ENCODE assay signal across 7 mouse cellular contexts in the genomic region with DNA sequence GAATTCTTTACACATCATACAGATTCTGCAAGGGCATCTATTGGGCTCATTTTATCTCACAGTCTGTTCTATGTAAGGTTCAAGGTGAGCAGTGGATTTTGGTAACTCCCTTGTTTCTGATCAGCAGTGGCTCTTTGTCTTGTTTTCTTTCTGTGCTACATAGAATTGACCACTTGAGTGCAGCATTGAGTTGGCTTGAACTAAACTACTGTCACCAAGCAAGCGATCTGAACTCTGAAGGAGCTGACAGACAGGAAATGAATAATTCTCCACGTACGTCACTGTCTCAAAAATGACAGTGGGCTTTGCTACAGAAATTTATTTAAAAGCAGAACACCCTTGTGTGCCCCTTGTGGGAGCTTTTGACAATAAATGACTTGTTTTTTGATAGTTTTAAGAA.
DNase-seq lines count a peak whose midpoint lies in the region; ATAC-seq lines count a peak whose summit lies in the region.

No protein-coding gene starts in this region.

- peaks cover 3% of the 10 kb centered on the region; the same call in 1 of the 2 replicates for H3K4me1 ChIP-seq in heart, embryonic 10.5 days
- peaks cover 2% of the 10 kb centered on the region for H3K4me1 ChIP-seq in liver, embryonic 15.5 days (replicated peaks)
- H3K4me1 ChIP-seq in stomach, embryonic 15.5 days, result no peaks in the 10 kb centered on the region

- no peaks in the 10 kb centered on the region for H3K27me3 ChIP-seq in heart, embryonic 10.5 days (ENCODE audit: insufficient read depth, poor library complexity, severe bottlenecking)
- no peaks in the 10 kb centered on the region for H3K27me3 ChIP-seq in liver, embryonic 15.5 days
- no peaks in the 10 kb centered on the region for H3K27me3 ChIP-seq in stomach, embryonic 15.5 days (replicated peaks)

- no peaks in the 10 kb centered on the region for H3K36me3 ChIP-seq in heart, embryonic 10.5 days
- no peaks in the 10 kb centered on the region for H3K36me3 ChIP-seq in liver, embryonic 15.5 days (replicated peaks)
- H3K36me3 ChIP-seq in stomach, embryonic 15.5 days, result no peaks in the 10 kb centered on the region

- H3K27ac ChIP-seq in heart, embryonic 10.5 days, result peak overlapping the region; percentile 62; the same call in 1 of the 2 replicates
- H3K27ac ChIP-seq in liver, embryonic 15.5 days (replicated peaks), result no peak overlapping the region
- no peak overlapping the region for H3K27ac ChIP-seq in stomach, embryonic 15.5 days

- 2% methylated on average over 3 of the region's 3 CpGs for WGBS in heart, embryonic 10.5 days
- 3% methylated on average over 3 of the region's 3 CpGs for WGBS in liver, embryonic 15.5 days (ENCODE audit: insufficient replicate concordance)
- 0% methylated on average over 3 of the region's 3 CpGs for WGBS in stomach, embryonic 15.5 days

- no peak overlapping the region for H3K9ac ChIP-seq in liver, embryonic 15.5 days
- no peak overlapping the region for H3K9ac ChIP-seq in stomach, embryonic 15.5 days

- peak; percentile 85 for DNase-seq in 3T3-L1 (ENCODE audit: low read depth, low spot score)
- DNase-seq in CD4-positive helper T cell, adult 2 months (ENCODE audit: low read depth, low spot score), result peak; percentile 55
- DNase-seq in cerebellum, postnatal 10 days, result peak; percentile 68 to 80
- no peak for DNase-seq in heart, embryonic 10.5 days (ENCODE audit: low spot score)
- peak; percentile 65 for DNase-seq in kidney, adult 9 months

- peak overlapping the region; percentile 39 for H3K4me3 ChIP-seq in heart, embryonic 10.5 days
- no peak overlapping the region for H3K4me3 ChIP-seq in liver, embryonic 15.5 days (replicated peaks)
- H3K4me3 ChIP-seq in stomach, embryonic 15.5 days (replicated peaks), result no peak overlapping the region; the same call in 1 of the 2 replicates

- H3K9me3 ChIP-seq in heart, embryonic 10.5 days, result no peaks in the 10 kb centered on the region
- no peaks in the 10 kb centered on the region for H3K9me3 ChIP-seq in liver, embryonic 15.5 days (replicated peaks)
- H3K9me3 ChIP-seq in stomach, embryonic 15.5 days, result no peaks in the 10 kb centered on the region

- ATAC-seq in liver, embryonic 15.5 days (ENCODE audit: insufficient read depth), result no peak
- peak; percentile 73; the same call in 1 of the 2 replicates for ATAC-seq in stomach, embryonic 15.5 days (ENCODE audit: insufficient read depth, low FRiP score, low read depth)

- 0 out of 2 replicates have a peak overlapping the region, but pooled peaks have one; percentile 0 for H3K4me2 ChIP-seq in liver, embryonic 15.5 days
- peak overlapping the region; percentile 40; the same call in 1 of the 2 replicates for H3K4me2 ChIP-seq in stomach, embryonic 15.5 days
